Mouse (Mus musculus): Measurements from ENCODE around the gene Tstd2.

DNA sequence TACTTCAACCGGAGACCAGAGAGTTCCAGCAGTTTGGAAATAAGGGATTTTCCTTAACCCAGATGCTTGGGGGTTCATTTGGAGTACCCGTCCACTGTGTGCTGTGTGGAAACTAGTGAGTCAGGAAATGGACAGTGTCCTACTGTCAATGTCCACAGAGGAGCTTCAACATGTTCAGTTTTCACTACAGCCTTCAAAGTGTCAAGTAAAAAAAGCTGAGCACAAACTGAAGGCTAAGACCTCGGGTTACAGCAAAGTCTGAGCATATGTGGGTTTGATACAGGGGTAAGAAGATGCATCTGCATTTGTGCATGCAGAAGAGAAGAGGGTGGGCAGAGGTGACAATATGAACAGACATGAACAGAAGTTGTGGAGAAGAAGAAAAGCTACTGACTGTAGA, 17.7 kb downstream of the Tstd2 start:
- no peak for TF ChIP-seq POLR2A (IDR thresholded peaks at IDR 0.05; ENCODE audit: borderline replicate concordance, extremely low read depth, low read depth, low read length)
- no peak for TF ChIP-seq CTCF (IDR thresholded peaks at IDR 0.05; ENCODE audit: insufficient read depth, low read length)
